ENCODE assay signal across 27 mouse cellular contexts in genomic region chr10:58209710-58210467, GRCm38 (mm10). TPM values are rescaled to one million over a fixed set of nuclear protein-coding genes. Genes with fewer than 3 reads are reported as not detected.
"Had no signal": no experiment of that assay in that cellular context is flagged by ENCODE, and none has a peak within 500 bp of the region (broad histone marks: within the 10 kb centered on the region; RNA-seq: fewer than 3 reads in every experiment).

No protein-coding gene starts in this region.

- H3K4me3 ChIP-seq: midbrain, embryonic 10.5 days; midbrain, embryonic 12.5 days; myocyte; neural tube, embryonic 13.5 days; neural tube, embryonic 15.5 days had no signal

- H3K36me3 ChIP-seq: midbrain, embryonic 10.5 days; midbrain, embryonic 12.5 days; neural tube, embryonic 13.5 days; neural tube, embryonic 15.5 days had no signal

- H3K27me3 ChIP-seq: midbrain, embryonic 12.5 days; neural tube, embryonic 13.5 days; neural tube, embryonic 15.5 days had no signal

- H3K27ac ChIP-seq: liver, embryonic 14.5 days; midbrain, embryonic 10.5 days; midbrain, embryonic 12.5 days; neural tube, embryonic 13.5 days; neural tube, embryonic 15.5 days had no signal

- H3K4me1 ChIP-seq: midbrain, embryonic 10.5 days; midbrain, embryonic 12.5 days; neural tube, embryonic 13.5 days; neural tube, embryonic 15.5 days had no signal

- DNase-seq: lung, adult 18-20 months; lung, embryonic 14.5 days; lung, postnatal 14 days; lung, postnatal 4 days; midbrain, embryonic 14.5 days; retina, postnatal 1 day; right cerebral cortex, adult 18-20 months; right cerebral cortex, postnatal 25 days; right cerebral cortex, postnatal 4 days; spleen, adult 18-20 months; thymus, adult 18-20 months; thymus, postnatal 14 days; thymus, postnatal 36 days had no signal

RNA-seq across cellular contexts. Expression of gene AW822073, which starts 14.8 kb away (rescaled TPM):
- polyA plus RNA-seq: liver, embryonic 14.5 days; liver, embryonic 16.5 days; lung, embryonic 14.5 days; lung, embryonic 16.5 days; midbrain, embryonic 10.5 days; midbrain, embryonic 12.5 days; midbrain, embryonic 14.5 days; midbrain, embryonic 16.5 days; myocyte; neural tube, embryonic 11.5 days; neural tube, embryonic 13.5 days; neural tube, embryonic 15.5 days; small intestine, adult 2 months; stomach, embryonic 14.5 days; stomach, embryonic 16.5 days; thymus, postnatal 0 days had no signal

RNA-seq across cellular contexts. Expression of gene Duxf3, which starts 22.6 kb away (rescaled TPM):
- polyA plus RNA-seq: liver, embryonic 14.5 days; liver, embryonic 16.5 days; lung, embryonic 14.5 days; lung, embryonic 16.5 days; midbrain, embryonic 10.5 days; midbrain, embryonic 12.5 days; midbrain, embryonic 14.5 days; midbrain, embryonic 16.5 days; myocyte; neural tube, embryonic 11.5 days; neural tube, embryonic 13.5 days; neural tube, embryonic 15.5 days; small intestine, adult 2 months; stomach, embryonic 14.5 days; stomach, embryonic 16.5 days; thymus, postnatal 0 days had no signal

RNA-seq across cellular contexts. Expression of gene Gm4981, which starts 26.6 kb away (rescaled TPM):
- polyA plus RNA-seq: liver, embryonic 14.5 days; liver, embryonic 16.5 days; lung, embryonic 14.5 days; lung, embryonic 16.5 days; midbrain, embryonic 10.5 days; midbrain, embryonic 12.5 days; midbrain, embryonic 14.5 days; midbrain, embryonic 16.5 days; myocyte; neural tube, embryonic 11.5 days; neural tube, embryonic 13.5 days; neural tube, embryonic 15.5 days; small intestine, adult 2 months; stomach, embryonic 14.5 days; stomach, embryonic 16.5 days; thymus, postnatal 0 days had no signal
